Mouse (Mus musculus) limb, embryonic 14.5 days (tissue): ENCODE measurements around the gene Mtmr3. TPM values are rescaled to one million over a fixed set of nuclear protein-coding genes. Genes with fewer than 3 reads are reported as not detected.
"Not testable (repeated sequence)": the region's sequence is repeated elsewhere in the genome, so short reads cannot be mapped to it uniquely, and the experiment has no call there.

Source experiments
- ATAC-seq: fragments of 200-750 bp; cut with Nextera tagmentation; 2 replicates; pipeline ENCODE4 v1.8.0; 2017; ENCODE audit warnings: low read depth, moderate number of reproducible peaks, moderate TSS enrichment; ENCODE audit not compliant: low FRiP score
- DNase-seq: peaks from one replicate; pipeline ENCODE4 v3.0.0-alpha.2; 2015; ENCODE audit warnings: low spot score
- H3K27ac ChIP-seq: fragments of 300-500 bp; sonication (generic); replicated peaks from 2 replicates; pipeline ENCODE4 v1.5.1; 2014; ENCODE audit warnings: low read depth, mild to moderate bottlenecking, low read length, moderate library complexity, mixed read lengths
- H3K27me3 ChIP-seq: fragments of 300-500 bp; sonication (generic); 2 replicates; pipeline ENCODE4 v1.6.1; 2014; ENCODE audit warnings: low read length, mixed read lengths; ENCODE audit not compliant: control insufficient read depth, insufficient read depth
- H3K36me3 ChIP-seq: fragments of 300-500 bp; sonication (generic); 2 replicates; pipeline ENCODE4 v1.6.1; 2014; ENCODE audit warnings: mild to moderate bottlenecking, low read length, moderate library complexity, mixed read lengths; ENCODE audit not compliant: control insufficient read depth, insufficient read depth
- H3K4me1 ChIP-seq: fragments of 300-500 bp; sonication (generic); 2 replicates; pipeline ENCODE4 v1.6.1; 2014; ENCODE audit warnings: antibody characterized with exemption, low read length, mixed read lengths; ENCODE audit not compliant: control insufficient read depth, insufficient read depth
- H3K4me2 ChIP-seq: fragments of 300-500 bp; sonication (generic); replicated peaks from 2 replicates; pipeline ENCODE4 v1.6.1; 2014; ENCODE audit warnings: low read depth, mild to moderate bottlenecking, low read length, moderate library complexity; ENCODE audit not compliant: severe bottlenecking
- H3K4me3 ChIP-seq: fragments of 300-500 bp; sonication (generic); replicated peaks from 2 replicates; pipeline ENCODE4 v1.5.1; 2014; ENCODE audit warnings: low read length
- H3K9ac ChIP-seq: fragments of 300-500 bp; sonication (generic); 2 replicates; pipeline ENCODE4 v1.6.1; 2014; ENCODE audit warnings: mild to moderate bottlenecking, low read depth, low read length, moderate library complexity; ENCODE audit not compliant: severe bottlenecking
- H3K9me3 ChIP-seq: fragments of 300-500 bp; sonication (generic); 2 replicates; pipeline ENCODE4 v1.6.1; 2016; ENCODE audit warnings: low read length; ENCODE audit not compliant: control insufficient read depth
- POLR2A ChIP-seq: fragments of 200-500 bp; IDR thresholded peaks from 2 replicates; pipeline ENCODE4 v1.8.0; 2012; ENCODE audit warnings: inconsistent platforms, mild to moderate bottlenecking, moderate library complexity, borderline replicate concordance; ENCODE audit not compliant: insufficient read depth, insufficient read length; ENCODE audit errors: extremely low read depth
- WGBS: fragments of 180-500 bp; shearing (Covaris S2); extraction: QIAGEN DNeasy Blood & Tissue Kit; methylation state at CpG from one replicate; pipeline ENCODE4 v1.1.7; 2014; 5-methylcytosine and 5-hydroxymethylcytosine counted together
- polyA plus RNA-seq, 2 experiments: library from polyadenylated mRNA; depleted of rRNA in 1 of 2; stranded (reverse) in 1 of 2; unstranded in 1 of 2; fragments of >200 nt; fragmentation: Nextera tagmentation in 1 of 2; extraction: Ambion mirVana in 1 of 2; gene quantifications; 2 replicates each; pipeline versions ENCODE4 v1.2.1 to v1.2.3; 2012 to 2014

Mtmr3 gene
- polyA plus RNA-seq, 2 experiments = 29.4 to 33.9 TPM

GRCm38 (mm10) chr11:4566333-4566732 is 28.3 kb downstream of the Mtmr3 start:
- 94% methylated on average over 6 of the region's 6 CpGs for WGBS
- H3K9me3 ChIP-seq = no peaks in the 10 kb centered on the region
- H3K36me3 ChIP-seq = no peaks in the 10 kb centered on the region
- no peak for TF ChIP-seq POLR2A
- H3K27ac ChIP-seq = no peak overlapping the region
- H3K4me3 ChIP-seq = no peak overlapping the region
- H3K4me1 ChIP-seq = no peaks in the 10 kb centered on the region
- ATAC-seq (no peak), DNase-seq (no peak)
- no peak overlapping the region for H3K4me2 ChIP-seq
- H3K9ac ChIP-seq = no peak overlapping the region
- H3K27me3 ChIP-seq = no peaks in the 10 kb centered on the region

- no peak overlapping the region for H3K9ac ChIP-seq
- DNase-seq (no peak), ATAC-seq (no peak)
- no peak overlapping the region for H3K27ac ChIP-seq
- no peak for TF ChIP-seq POLR2A
- no peak overlapping the region for H3K4me2 ChIP-seq
- H3K27me3 ChIP-seq = no peaks in the 10 kb centered on the region
- 87% methylated on average over 2 of the region's 2 CpGs for WGBS
- H3K36me3 ChIP-seq = no peaks in the 10 kb centered on the region
- H3K9me3 ChIP-seq = no peaks in the 10 kb centered on the region
- no peaks in the 10 kb centered on the region for H3K4me1 ChIP-seq
- H3K4me3 ChIP-seq = no peak overlapping the region
Observed at GRCm38 (mm10) chr11:4565545-4565944, 29.1 kb downstream of the Mtmr3 start.

DNA sequence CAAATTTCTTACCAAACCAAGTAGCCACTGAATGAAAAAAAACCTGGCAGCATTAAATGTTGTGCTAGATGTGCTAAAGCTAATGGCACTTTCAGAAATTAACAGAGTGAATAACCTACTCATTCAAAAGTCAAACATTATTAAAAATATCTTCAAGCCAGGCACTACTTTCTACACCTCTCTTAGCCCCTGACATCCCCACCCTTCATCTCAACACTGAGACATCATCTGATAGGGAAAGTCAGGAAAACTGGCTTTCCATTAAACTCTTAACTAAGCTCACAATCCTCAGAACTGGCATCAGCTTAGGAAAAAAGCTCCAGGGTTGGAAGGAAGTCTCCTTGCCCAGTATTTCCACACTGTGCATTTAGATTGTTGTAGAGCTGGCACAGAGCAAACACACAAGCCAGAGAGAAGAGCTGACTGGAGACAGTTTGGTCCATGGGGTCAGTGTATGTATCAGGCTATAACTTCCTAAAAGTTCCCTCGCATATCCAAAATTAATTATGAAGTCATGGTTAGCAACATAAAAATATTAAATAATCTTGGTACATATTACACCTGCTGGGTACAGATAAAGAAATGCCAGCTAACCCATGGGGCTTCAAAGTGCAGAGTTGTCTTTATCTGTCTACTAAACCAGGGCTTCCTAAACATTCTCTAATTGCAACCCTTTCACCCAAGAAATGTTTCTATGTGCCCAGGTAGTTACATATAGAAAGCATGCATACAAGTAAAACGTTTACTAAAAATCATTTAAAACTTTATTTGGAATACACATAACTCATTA is 41.2 kb downstream of the Mtmr3 start:
- Histone ChIP-seq H3K27ac (no peak overlapping the region), H3K4me1 (peaks cover 6% of the 10 kb centered on the region; the same call in 1 of the 2 replicates), H3K4me3 (no peak overlapping the region), H3K9ac (no peak overlapping the region), H3K9me3 (no peaks in the 10 kb centered on the region), H3K36me3 (no peaks in the 10 kb centered on the region), H3K27me3 (no peaks in the 10 kb centered on the region), H3K4me2 (no peak overlapping the region)
- ATAC-seq = no peak
- no peak for TF ChIP-seq POLR2A
- DNase-seq = no peak
- WGBS = 84% methylated on average over 2 of the region's 2 CpGs

GRCm38 (mm10) chr11:4547569-4547968 is 47.1 kb downstream of the Mtmr3 start:
- Histone ChIP-seq H3K27ac (no peak overlapping the region; the same call in 1 of the 2 replicates), H3K27me3 (no peaks in the 10 kb centered on the region), H3K4me1 (peaks cover 20% of the 10 kb centered on the region), H3K4me2 (no peak overlapping the region), H3K9me3 (no peaks in the 10 kb centered on the region), H3K4me3 (no peak overlapping the region), H3K36me3 (no peaks in the 10 kb centered on the region), H3K9ac (no peak overlapping the region)
- ATAC-seq (no peak; the same call in 1 of the 2 replicates), DNase-seq (peak; percentile 22)
- TF ChIP-seq POLR2A = no peak
- 35% methylated on average over 4 of the region's 4 CpGs for WGBS

GRCm38 (mm10) chr11:4545976-4546375 is 48.7 kb downstream of the Mtmr3 start:
- ATAC-seq = no peak
- no peaks in the 10 kb centered on the region for H3K27me3 ChIP-seq
- peaks cover 20% of the 10 kb centered on the region for H3K4me1 ChIP-seq
- H3K4me2 ChIP-seq = no peak overlapping the region
- H3K9ac ChIP-seq = no peak overlapping the region
- H3K9me3 ChIP-seq = no peaks in the 10 kb centered on the region
- WGBS = 73% methylated on average over 3 of the region's 3 CpGs
- no peak overlapping the region for H3K27ac ChIP-seq
- TF ChIP-seq POLR2A = no peak
- DNase-seq = no peak
- H3K4me3 ChIP-seq = no peak overlapping the region
- no peaks in the 10 kb centered on the region for H3K36me3 ChIP-seq

GRCm38 (mm10) chr11:4545401-4545800 is 49.3 kb downstream of the Mtmr3 start:
- no peaks in the 10 kb centered on the region for H3K27me3 ChIP-seq
- no peak overlapping the region for H3K27ac ChIP-seq
- ATAC-seq = no peak
- no peak overlapping the region for H3K4me3 ChIP-seq
- no peaks in the 10 kb centered on the region for H3K36me3 ChIP-seq
- H3K9me3 ChIP-seq = no peaks in the 10 kb centered on the region
- H3K4me2 ChIP-seq = no peak overlapping the region
- peaks cover 20% of the 10 kb centered on the region for H3K4me1 ChIP-seq
- no peak overlapping the region for H3K9ac ChIP-seq
- DNase-seq = no peak
- 52% methylated on average over 4 of the region's 4 CpGs for WGBS
- TF ChIP-seq POLR2A = no peak

DNA sequence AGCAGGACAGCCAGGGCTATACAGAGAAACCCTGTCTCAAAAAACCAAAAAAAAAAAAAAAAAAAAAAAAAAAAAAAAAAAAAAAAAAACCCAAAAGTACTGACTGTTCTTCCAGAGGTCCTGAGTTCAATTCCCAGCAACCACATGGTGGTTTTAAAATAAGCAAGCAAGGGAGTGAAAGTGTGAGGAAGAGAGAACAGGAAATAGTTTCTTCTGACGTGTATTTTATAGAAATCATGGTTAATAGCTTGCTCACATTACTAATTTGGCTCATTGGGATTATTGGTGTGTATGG is 50.1 kb downstream of the Mtmr3 start:
- not testable (repeated sequence) for H3K27me3 ChIP-seq, H3K36me3 ChIP-seq, ATAC-seq, H3K9me3 ChIP-seq, H3K4me2 ChIP-seq, DNase-seq, H3K27ac ChIP-seq, H3K4me3 ChIP-seq, H3K9ac ChIP-seq
- peaks cover 20% of the 10 kb centered on the region for H3K4me1 ChIP-seq
- WGBS = 67% methylated on average over 1 of the region's 1 CpGs
